31 mouse cellular contexts compared by ENCODE assay signal in genomic region chr3:151899094-151899493, GRCm38 (mm10).
"Had no signal": no experiment of that assay in that cellular context is flagged by ENCODE, and none has a peak within 500 bp of the region (broad histone marks: within the 10 kb centered on the region; RNA-seq: fewer than 3 reads in every experiment).

No protein-coding gene starts in this region.

- H3K4me1 ChIP-seq: liver, embryonic 13.5 days; liver, embryonic 15.5 days; megakaryocyte, embryonic 14.5 days; midbrain, embryonic 10.5 days; midbrain, embryonic 12.5 days; midbrain, embryonic 13.5 days; midbrain, embryonic 15.5 days; neural tube, embryonic 12.5 days; neural tube, embryonic 13.5 days had no signal

- H3K9me3 ChIP-seq: limb, embryonic 10.5 days; limb, embryonic 12.5 days; limb, embryonic 13.5 days; limb, embryonic 15.5 days; liver, embryonic 13.5 days; liver, embryonic 15.5 days; lung, embryonic 15.5 days; megakaryocyte, embryonic 14.5 days; midbrain, embryonic 10.5 days; midbrain, embryonic 12.5 days; midbrain, embryonic 13.5 days; midbrain, embryonic 15.5 days; neural tube, embryonic 12.5 days; neural tube, embryonic 13.5 days had no signal

- H3K36me3 ChIP-seq: limb, embryonic 10.5 days; limb, embryonic 12.5 days; limb, embryonic 13.5 days; limb, embryonic 15.5 days; liver, embryonic 13.5 days; liver, embryonic 15.5 days; lung, embryonic 15.5 days; midbrain, embryonic 10.5 days; midbrain, embryonic 12.5 days; midbrain, embryonic 13.5 days; midbrain, embryonic 15.5 days; neural tube, embryonic 12.5 days; neural tube, embryonic 13.5 days had no signal

- H3K4me2 ChIP-seq: limb, embryonic 12.5 days; limb, embryonic 13.5 days; limb, embryonic 15.5 days; liver, embryonic 13.5 days; liver, embryonic 15.5 days; lung, embryonic 14.5 days; lung, embryonic 15.5 days; midbrain, embryonic 11.5 days; midbrain, embryonic 12.5 days; midbrain, embryonic 13.5 days; midbrain, embryonic 15.5 days; neural tube, embryonic 12.5 days; neural tube, embryonic 13.5 days had no signal

- H3K9ac ChIP-seq: limb, embryonic 12.5 days; limb, embryonic 13.5 days; limb, embryonic 15.5 days; liver, embryonic 13.5 days; liver, embryonic 14.5 days; liver, embryonic 15.5 days; lung, embryonic 14.5 days; lung, embryonic 15.5 days; midbrain, embryonic 12.5 days; midbrain, embryonic 13.5 days; midbrain, embryonic 15.5 days; neural tube, embryonic 12.5 days; neural tube, embryonic 13.5 days had no signal

- DNase-seq: left cerebral cortex, postnatal 4 days; liver; liver, embryonic 13.5 days; lung, adult 18-20 months; lung, adult 2 months; lung, embryonic 14.5 days; lung, postnatal 10 days; lung, postnatal 14 days; lung, postnatal 36 days; lung, postnatal 4 days; midbrain, embryonic 14.5 days had no signal

- ATAC-seq: lung, postnatal 0 days; midbrain, embryonic 13.5 days; midbrain, embryonic 15.5 days; midbrain, embryonic 16.5 days had no signal

- H3K27me3 ChIP-seq: limb, embryonic 12.5 days; limb, embryonic 13.5 days; limb, embryonic 15.5 days; liver, embryonic 13.5 days; liver, embryonic 15.5 days; lung, embryonic 15.5 days; megakaryocyte, embryonic 14.5 days; midbrain, embryonic 12.5 days; midbrain, embryonic 13.5 days; midbrain, embryonic 15.5 days; neural tube, embryonic 12.5 days; neural tube, embryonic 13.5 days had no signal

- H3K27ac ChIP-seq: left cerebral cortex, adult 2 months; limb, embryonic 10.5 days; limb, embryonic 12.5 days; limb, embryonic 13.5 days; limb, embryonic 15.5 days; liver, embryonic 13.5 days; liver, embryonic 14.5 days; liver, embryonic 15.5 days; lung, embryonic 15.5 days; macrophage; midbrain, embryonic 10.5 days; midbrain, embryonic 12.5 days; midbrain, embryonic 13.5 days; midbrain, embryonic 15.5 days; neural tube, embryonic 12.5 days; neural tube, embryonic 13.5 days had no signal

- H3K4me3 ChIP-seq: left cerebral cortex, adult 2 months; limb, embryonic 10.5 days; limb, embryonic 12.5 days; limb, embryonic 13.5 days; limb, embryonic 15.5 days; liver, embryonic 13.5 days; liver, embryonic 15.5 days; lung, embryonic 15.5 days; megakaryocyte, embryonic 14.5 days; midbrain, embryonic 10.5 days; midbrain, embryonic 12.5 days; midbrain, embryonic 13.5 days; midbrain, embryonic 15.5 days; myocyte; neural tube, embryonic 12.5 days; neural tube, embryonic 13.5 days had no signal
